ENCODE assay signal across 30 mouse cellular contexts in the genomic region with DNA sequence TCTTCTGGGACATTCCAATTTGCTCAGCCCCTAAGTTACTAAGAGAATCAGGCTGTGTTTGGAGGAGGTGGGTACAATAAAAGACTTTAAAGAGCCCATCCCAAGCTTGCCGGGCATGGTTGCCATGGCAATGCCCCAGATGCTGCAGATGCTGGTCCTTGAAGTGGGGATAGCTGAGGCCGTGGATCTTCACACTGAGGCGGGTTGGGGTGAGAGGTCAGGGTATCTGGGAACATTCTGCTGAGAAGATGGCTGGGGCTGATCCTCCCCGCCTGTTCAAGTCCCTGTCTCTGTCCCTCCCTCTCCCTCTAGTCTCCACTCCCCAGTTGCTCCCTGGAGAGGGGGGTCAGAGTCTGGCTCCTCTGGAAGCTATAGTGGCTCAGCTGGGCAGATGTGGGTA. TPM values are rescaled to one million over a fixed set of nuclear protein-coding genes. Genes with fewer than 3 reads are reported as not detected.
DNase-seq lines count a peak whose midpoint lies in the region; ATAC-seq and TF ChIP-seq lines count a peak whose summit lies in the region.
"Had no signal": no experiment of that assay in that cellular context is flagged by ENCODE, and none has a peak within 500 bp of the region (broad histone marks: within the 10 kb centered on the region; RNA-seq: fewer than 3 reads in every experiment).

No protein-coding gene starts in this region.

- no peaks in the 10 kb centered on the region for H3K27me3 ChIP-seq in lung, postnatal 0 days (replicated peaks; ENCODE audit: insufficient read depth, low read length)
- H3K27me3 ChIP-seq: embryonic facial prominence, embryonic 15.5 days; heart, embryonic 15.5 days; limb, embryonic 15.5 days; lung, embryonic 15.5 days; midbrain, embryonic 13.5 days; neural tube, embryonic 13.5 days had no signal

- TF ChIP-seq CTCF in lung, postnatal 0 days (IDR thresholded peaks at IDR 0.05), result no peak

- no peaks in the 10 kb centered on the region for H3K9me3 ChIP-seq in lung, postnatal 0 days (ENCODE audit: low read length)
- H3K9me3 ChIP-seq: embryonic facial prominence, embryonic 10.5 days; embryonic facial prominence, embryonic 15.5 days; heart, embryonic 10.5 days; heart, embryonic 15.5 days; limb, embryonic 15.5 days; liver, embryonic 13.5 days; lung, embryonic 15.5 days; midbrain, embryonic 13.5 days had no signal

- H3K4me1 ChIP-seq in lung, postnatal 0 days (ENCODE audit: insufficient read depth, low read depth, low read length), result no peaks in the 10 kb centered on the region
- H3K4me1 ChIP-seq: embryonic facial prominence, embryonic 15.5 days; limb, embryonic 15.5 days; lung, embryonic 15.5 days; neural tube, embryonic 13.5 days had no signal

- no peak overlapping the region for H3K27ac ChIP-seq in lung, postnatal 0 days (ENCODE audit: low read length)
- H3K27ac ChIP-seq: embryonic facial prominence, embryonic 10.5 days; embryonic facial prominence, embryonic 15.5 days; heart, embryonic 15.5 days; limb, embryonic 15.5 days; liver, embryonic 13.5 days; lung, embryonic 15.5 days; midbrain, embryonic 13.5 days; neural tube, embryonic 13.5 days had no signal

- 41% methylated on average over 4 of the region's 4 CpGs for WGBS in lung, postnatal 0 days

- H3K4me2 ChIP-seq in lung, postnatal 0 days (replicated peaks; ENCODE audit: low read depth, low read length), result no peak overlapping the region
- H3K4me2 ChIP-seq: embryonic facial prominence, embryonic 15.5 days; heart, embryonic 15.5 days; limb, embryonic 15.5 days; liver, embryonic 13.5 days; lung, embryonic 15.5 days; midbrain, embryonic 13.5 days; neural tube, embryonic 13.5 days had no signal

- no peak overlapping the region for H3K4me3 ChIP-seq in lung, postnatal 0 days (ENCODE audit: low read depth, low read length)
- H3K4me3 ChIP-seq: embryonic facial prominence, embryonic 10.5 days; embryonic facial prominence, embryonic 15.5 days; heart, embryonic 10.5 days; heart, embryonic 15.5 days; limb, embryonic 15.5 days; liver, embryonic 13.5 days; lung, embryonic 15.5 days; midbrain, embryonic 13.5 days; neural tube, embryonic 13.5 days had no signal

- no peak for TF ChIP-seq EP300 in lung, postnatal 0 days (IDR thresholded peaks at IDR 0.05)

- peak; percentile 18 for DNase-seq in embryo, embryonic 9.5 days (ENCODE audit: extremely low spot score)
- DNase-seq in embryo, embryonic 10 days (ENCODE audit: low spot score), result no peak
- DNase-seq in MN1 (ENCODE audit: low spot score), result peak; percentile 14
- peak; percentile 32 for DNase-seq in lung, postnatal 0 days (ENCODE audit: low spot score)
- DNase-seq in lung, postnatal 4 days, result peak; percentile 18 to 68
- DNase-seq in urinary bladder, postnatal 25 days (ENCODE audit: low spot score), result no peak
- no peak for DNase-seq in cerebellum, postnatal 10 days
- DNase-seq in yolk sac, embryonic 10.5 days (ENCODE audit: low spot score), result no peak
- DNase-seq: adrenal gland, adult 8-10 months; cerebellum, adult 8-10 months; gastrocnemius, postnatal 25 days; kidney, adult 18-20 months; left cerebral cortex, postnatal 4 days; liver, embryonic 13.5 days had no signal

- no peaks in the 10 kb centered on the region for H3K36me3 ChIP-seq in lung, postnatal 0 days (ENCODE audit: insufficient read depth, low read length)
- H3K36me3 ChIP-seq: embryonic facial prominence, embryonic 10.5 days; embryonic facial prominence, embryonic 15.5 days; heart, embryonic 10.5 days; heart, embryonic 15.5 days; limb, embryonic 15.5 days; liver, embryonic 13.5 days; lung, embryonic 15.5 days; midbrain, embryonic 13.5 days; neural tube, embryonic 13.5 days had no signal

- no peak overlapping the region for H3K9ac ChIP-seq in lung, postnatal 0 days (replicated peaks; ENCODE audit: low read depth)
- H3K9ac ChIP-seq: embryonic facial prominence, embryonic 15.5 days; heart, embryonic 15.5 days; limb, embryonic 15.5 days; liver, embryonic 13.5 days; lung, embryonic 15.5 days; midbrain, embryonic 13.5 days; neural tube, embryonic 13.5 days had no signal

- ATAC-seq in lung, postnatal 0 days, result peak; percentile 75
- ATAC-seq: forebrain, embryonic 14.5 days; hindbrain, embryonic 16.5 days; midbrain, embryonic 13.5 days had no signal

RNA-seq across cellular contexts. Expression of gene Slc6a9, which starts 20.0 kb away (rescaled TPM):
- polyA plus RNA-seq in lung, postnatal 0 days (2015; fragmentation: Nextera tagmentation; extraction: Ambion mirVana), result 17.3 and 19.1 TPM in 2 replicates

RNA-seq across cellular contexts. Expression of gene Klf17, which starts 48.9 kb away (rescaled TPM):
- polyA plus RNA-seq in lung, postnatal 0 days (2015; fragmentation: Nextera tagmentation; extraction: Ambion mirVana), result not detected in 2 replicates
- polyA plus RNA-seq: C2C12; embryonic facial prominence, embryonic 10.5 days; embryonic facial prominence, embryonic 15.5 days; forebrain, embryonic 14.5 days; heart, embryonic 15.5 days; hindbrain, embryonic 11.5 days; hindbrain, embryonic 16.5 days; intestine, embryonic 14.5 days; kidney, embryonic 16.5 days; limb, embryonic 15.5 days; liver, embryonic 13.5 days; lung, embryonic 15.5 days; midbrain, embryonic 13.5 days; neural tube, embryonic 13.5 days; small intestine, adult 2 months; urinary bladder, adult 2 months had no signal

RNA-seq across cellular contexts. Expression of gene Ccdc24, which starts 58.0 kb away (rescaled TPM):
- 4.5 TPM in 2 replicates for polyA plus RNA-seq in lung, postnatal 0 days (2015; fragmentation: Nextera tagmentation; extraction: Ambion mirVana)

Comparison
In these comparisons a context has a peak if more than half of its experiments do, and no peak if none do; other contexts are left out.
1. DNase-seq: peak in embryo, embryonic 9.5 days (single experiment), MN1 (single experiment), lung, postnatal 0 days (single experiment) and lung, postnatal 4 days (2 of 2); none in embryo, embryonic 10 days (single experiment), urinary bladder, postnatal 25 days (single experiment), cerebellum, postnatal 10 days (0 of 2) and yolk sac, embryonic 10.5 days (single experiment).